Mouse (Mus musculus) fibroblast of lung, adult 2 months (primary cell): ENCODE results near the gene Cdc42bpa.

Source experiments
- DNase-seq: peaks from one replicate; pipeline ENCODE4 v3.0.0-alpha.2; 2011; ENCODE audit warnings: low read depth

The Cdc42bpa gene

DNA sequence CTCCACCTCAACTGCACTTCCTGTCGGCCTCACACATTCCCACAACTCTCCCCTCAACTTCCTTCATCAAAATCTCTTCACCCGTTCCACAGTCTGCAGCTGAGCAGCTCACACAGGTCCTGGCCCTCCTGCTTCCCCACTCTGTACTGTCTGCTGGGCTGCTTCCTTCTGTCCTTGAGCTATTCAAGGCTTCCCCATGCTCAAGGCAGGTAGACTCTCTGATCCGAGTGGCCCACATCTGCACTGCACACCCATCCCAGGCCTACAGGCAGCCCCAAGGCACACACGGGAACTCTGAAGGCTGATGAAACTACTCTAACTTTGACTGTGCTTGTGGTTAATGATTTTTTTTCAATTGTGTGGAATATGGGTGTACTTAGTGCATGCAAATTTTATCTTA lies 232.6 kb downstream of the Cdc42bpa start:
- no peak for DNase-seq

GRCm38 (mm10) chr1:180193391-180193935 lies 233.2 kb downstream of the Cdc42bpa start:
- no peak for DNase-seq

DNA sequence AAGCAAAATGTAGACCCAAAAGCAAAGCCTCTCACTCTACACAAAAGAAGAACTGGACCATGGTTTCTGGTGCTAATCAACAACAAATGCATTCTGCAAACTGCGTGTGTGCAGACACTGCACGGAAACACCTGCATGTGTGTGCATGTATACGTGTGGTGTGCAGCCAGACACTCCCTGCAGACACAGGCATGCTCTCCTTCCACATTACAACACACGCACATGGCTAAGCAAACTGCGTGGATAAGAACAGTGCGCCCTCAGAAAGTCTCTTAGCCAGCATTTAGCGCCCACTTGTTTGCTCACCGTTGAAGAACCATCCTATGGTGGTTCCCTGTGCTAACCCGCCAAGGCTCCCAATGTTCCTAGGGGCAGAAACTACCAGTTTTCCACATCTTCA lies 233.8 kb downstream of the Cdc42bpa start:
- no peak for DNase-seq

DNA sequence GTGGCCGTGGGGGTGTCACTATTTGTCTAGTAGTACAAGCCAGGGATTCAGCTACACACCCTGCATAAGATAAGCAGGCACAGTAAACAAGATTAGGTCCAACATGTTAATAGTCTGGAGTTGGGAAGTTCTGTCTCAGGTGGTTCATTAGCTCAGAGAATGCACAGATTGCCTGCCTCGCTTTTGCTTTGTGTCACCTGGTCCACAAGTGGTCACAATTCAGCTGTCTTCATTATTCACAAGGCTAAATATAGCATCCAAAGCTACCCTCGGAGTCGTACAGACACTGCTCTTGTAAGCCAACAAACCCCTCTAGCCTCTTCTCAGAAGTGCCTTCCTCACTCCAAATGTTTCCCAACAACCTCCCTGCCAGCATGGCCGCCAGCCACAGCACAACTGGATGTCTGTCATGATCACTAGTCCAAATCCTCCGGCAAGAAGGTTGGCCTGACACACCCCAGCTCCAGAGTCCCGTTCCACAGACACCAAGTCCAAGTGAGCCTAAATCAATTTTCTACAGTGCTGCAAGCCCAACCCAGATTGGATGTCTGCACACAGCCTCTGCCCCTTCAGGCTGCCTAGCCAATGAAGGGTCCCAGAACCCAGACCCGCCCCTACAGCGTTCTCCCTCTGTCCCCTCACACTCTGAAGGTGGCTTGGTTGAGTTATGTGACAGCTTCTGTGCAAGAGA lies 234.7 kb downstream of the Cdc42bpa start:
- DNase-seq, result no peak

GRCm38 (mm10) chr1:180195703-180196381 lies 235.6 kb downstream of the Cdc42bpa start:
- DNase-seq, result peak; percentile 98

DNA sequence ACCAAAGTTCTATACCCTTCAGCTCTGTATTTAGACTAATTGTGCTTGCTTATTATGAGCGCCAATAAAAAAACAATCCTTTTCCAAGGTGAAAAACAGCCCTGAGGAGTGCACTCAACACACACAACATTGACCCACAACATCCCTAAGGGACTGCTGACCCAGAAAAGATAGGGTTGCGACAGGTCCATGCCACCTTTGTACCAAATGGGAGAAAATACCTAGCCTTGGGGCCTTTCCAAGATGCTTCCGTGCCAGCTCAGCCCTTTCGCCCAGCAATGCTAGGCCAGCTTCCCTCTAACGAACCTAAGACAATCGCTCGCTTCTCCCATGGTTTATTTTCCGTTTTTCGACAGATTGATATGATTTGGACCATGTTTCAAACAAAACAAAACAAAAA lies 236.2 kb downstream of the Cdc42bpa start:
- DNase-seq, result no peak

GRCm38 (mm10) chr1:180197956-180198355 lies 237.7 kb downstream of the Cdc42bpa start:
- no peak for DNase-seq

DNA sequence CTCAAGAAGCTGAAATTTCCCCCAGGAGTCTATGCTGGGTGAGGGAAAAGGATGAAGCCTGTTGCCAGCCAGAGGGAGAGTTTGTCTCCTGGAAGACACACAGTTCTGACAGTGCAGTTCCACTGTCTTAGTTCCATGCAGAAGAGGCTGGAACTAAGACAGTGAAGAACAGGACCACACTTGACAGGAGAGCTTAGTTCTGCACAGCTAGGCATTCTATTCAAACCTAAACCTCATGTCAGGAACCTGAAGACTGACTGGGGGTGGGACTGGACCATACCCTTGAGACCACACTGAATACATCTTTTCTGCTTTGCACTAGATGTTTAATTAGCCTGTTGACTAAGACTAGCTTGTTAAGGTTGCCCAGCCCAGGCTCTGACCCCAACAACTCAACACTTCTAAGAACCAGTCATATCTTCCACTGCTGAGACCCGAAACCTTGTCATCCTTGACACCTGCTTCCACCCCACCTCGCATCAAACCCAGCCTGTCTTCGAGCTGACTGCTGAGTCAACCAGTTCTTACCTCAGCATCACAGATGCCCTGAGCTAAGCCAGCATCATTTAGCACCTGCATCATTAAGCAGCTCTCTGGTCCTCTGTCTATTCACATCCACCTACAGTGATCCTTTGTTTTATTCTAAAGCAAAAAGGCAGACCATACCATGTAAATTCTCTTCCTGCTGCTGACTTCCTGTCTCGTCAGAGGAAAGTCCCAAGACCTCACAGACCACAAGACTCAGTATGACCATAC lies 238.9 kb downstream of the Cdc42bpa start, which contains the start of gene Coq8a:
Gene Coq8a (minus strand): TSS at position 644 of the 756 bp plus-strand sequence.
- DNase-seq, result no peak

DNA sequence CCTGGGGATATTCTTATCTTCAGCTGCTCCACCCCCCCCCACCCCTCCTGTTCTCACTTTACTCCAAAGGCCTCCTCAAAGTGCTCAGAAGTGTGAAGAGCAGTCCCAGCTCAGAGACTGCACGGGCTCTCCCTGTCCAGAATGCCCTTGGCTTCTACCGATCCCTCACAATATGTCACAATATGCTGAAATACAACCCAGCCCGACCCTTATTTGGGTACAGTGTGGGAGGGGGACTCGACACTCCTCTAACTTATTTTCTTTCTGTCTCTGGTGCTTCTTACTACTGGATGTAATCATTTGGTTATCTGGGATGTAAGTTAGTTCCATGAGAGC lies 239.4 kb downstream of the Cdc42bpa start:
- no peak for DNase-seq

DNA sequence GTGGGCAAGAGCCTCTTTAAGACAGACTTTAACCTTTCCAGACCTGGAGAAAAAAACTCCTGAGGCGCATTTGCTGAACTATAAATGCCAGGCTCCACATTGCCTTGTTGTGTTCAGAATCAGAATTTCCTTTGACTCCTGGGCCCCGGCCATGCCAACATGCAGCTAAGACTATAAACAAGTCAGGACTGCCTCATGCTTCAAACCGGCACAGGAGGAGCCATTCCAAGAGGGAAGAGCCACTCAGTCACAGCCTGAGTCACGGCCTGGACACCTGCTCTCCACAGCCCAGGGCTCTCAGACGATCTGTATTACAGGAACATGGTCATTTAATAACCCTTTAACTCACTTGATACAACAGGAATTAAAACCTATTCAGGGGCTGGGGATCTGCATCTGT lies 240.4 kb downstream of the Cdc42bpa start:
- DNase-seq, result no peak

DNA sequence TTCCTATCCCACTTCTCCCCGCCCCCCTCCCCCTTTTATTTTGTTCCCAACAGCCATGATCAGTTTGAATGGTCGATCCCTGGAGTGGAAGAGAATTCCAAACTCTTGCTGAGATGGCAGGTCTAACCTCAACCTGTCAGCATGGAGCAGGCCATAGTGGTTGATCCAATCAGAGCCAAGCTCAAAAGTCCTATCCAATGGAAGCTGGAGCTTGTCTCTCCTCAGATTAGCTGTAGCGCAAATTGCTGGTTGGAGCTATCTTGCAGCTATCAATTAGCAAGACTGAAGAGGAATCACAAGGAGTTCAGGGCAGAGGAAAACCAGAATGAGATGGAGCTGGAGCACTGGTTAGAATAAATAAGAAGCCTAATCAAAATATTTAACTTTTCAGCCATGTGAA lies 248.1 kb downstream of the Cdc42bpa start:
- DNase-seq, result no peak

- no peak for DNase-seq
Observed at GRCm38 (mm10) chr1:180210031-180210432, 249.8 kb downstream of the Cdc42bpa start.

DNA sequence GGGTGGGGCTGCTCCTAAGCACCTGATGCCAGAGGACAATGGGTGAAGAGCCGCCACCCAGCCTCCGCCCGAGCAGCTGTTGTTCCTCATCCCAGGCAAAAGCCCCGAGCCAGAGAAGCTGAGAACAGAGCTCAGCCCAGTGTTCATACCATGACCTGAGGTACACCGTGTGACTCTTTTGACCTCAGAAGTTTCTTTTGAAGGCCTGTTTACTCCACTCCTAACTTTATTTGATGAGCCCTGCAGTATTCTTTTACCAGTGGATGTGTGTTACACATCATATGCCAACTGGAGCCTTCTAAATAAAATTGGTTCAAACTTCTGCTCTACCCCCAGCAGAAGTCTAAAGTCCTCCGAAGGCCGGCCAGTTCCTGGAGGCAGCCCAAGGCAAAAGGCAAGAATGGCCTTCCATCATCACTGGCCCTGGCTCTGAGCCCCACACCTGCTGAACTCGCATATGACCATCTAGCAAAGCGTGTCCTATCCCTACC lies 250.6 kb downstream of the Cdc42bpa start:
- no peak for DNase-seq

GRCm38 (mm10) chr1:180212911-180213310 lies 252.6 kb downstream of the Cdc42bpa start:
- no peak for DNase-seq

GRCm38 (mm10) chr1:180215044-180215443 lies 254.8 kb downstream of the Cdc42bpa start:
- DNase-seq, result no peak
